Mouse (Mus musculus): ENCODE measurements at regions not wholly inside any gene's neighbourhood (a gene's known extent, or its start where the extent isn't known, plus 50 kb on each side); places are given as distances from the start of the nearest gene placed in this dataset.

GRCm38 (mm10) chr11:86881710-86882109 is 74.2 kb upstream of the Dhx40 start:
- DNase-seq (ENCODE audit: low spot score): no peak

GRCm38 (mm10) chr11:86879356-86879905 is 71.9 kb upstream of the Dhx40 start:
- DNase-seq (ENCODE audit: low spot score): no peak

- DNase-seq (ENCODE audit: low spot score): no peak
Observed at GRCm38 (mm10) chr11:86878327-86879065, 71.0 kb upstream of the Dhx40 start.

GRCm38 (mm10) chr11:86876509-86876908 is 69.0 kb upstream of the Dhx40 start:
- no peak for DNase-seq (ENCODE audit: low spot score)

GRCm38 (mm10) chr11:86875738-86876137 is 68.2 kb upstream of the Dhx40 start:
- no peak for DNase-seq (ENCODE audit: low spot score)

- no peak for DNase-seq (ENCODE audit: low spot score)
Observed at GRCm38 (mm10) chr11:86874666-86875295, 67.2 kb upstream of the Dhx40 start.

- DNase-seq (ENCODE audit: low spot score): no peak
Observed at GRCm38 (mm10) chr11:86873406-86873700, 65.8 kb upstream of the Dhx40 start.

GRCm38 (mm10) chr11:86872537-86873405 is 65.2 kb upstream of the Dhx40 start:
- DNase-seq (ENCODE audit: low spot score): peak; percentile 54

- no peak for DNase-seq (ENCODE audit: low spot score)
Observed at GRCm38 (mm10) chr11:86871782-86872181, 64.2 kb upstream of the Dhx40 start.

- DNase-seq (ENCODE audit: low spot score): no peak
Observed at GRCm38 (mm10) chr11:86870486-86871165, 63.1 kb upstream of the Dhx40 start.

- DNase-seq (ENCODE audit: low spot score): no peak
Observed at GRCm38 (mm10) chr11:86866931-86867330, 59.4 kb upstream of the Dhx40 start.

GRCm38 (mm10) chr11:86859864-86860528 is 52.5 kb upstream of the Dhx40 start:
- no peak for DNase-seq (ENCODE audit: low spot score)

- no peak for DNase-seq (ENCODE audit: low spot score)
Observed at GRCm38 (mm10) chr11:86859236-86859817, 51.8 kb upstream of the Dhx40 start.

GRCm38 (mm10) chr11:86858211-86858610 is 50.7 kb upstream of the Dhx40 start:
- no peak for DNase-seq (ENCODE audit: low spot score)

Data from embryo, embryonic 10 days (tissue).